Mouse (Mus musculus): ENCODE results near the gene Pnpla8. TPM values are rescaled to one million over a fixed set of nuclear protein-coding genes. Genes with fewer than 3 reads are reported as not detected.

Gene Pnpla8
- polyA plus RNA-seq, 1 experiment from 2014 or later = 63.5 TPM

- H3K9ac ChIP-seq = no peak overlapping the region
- no peaks in the 10 kb centered on the region for H3K9me3 ChIP-seq
- no peak overlapping the region for H3K4me3 ChIP-seq
- no peak overlapping the region for H3K27ac ChIP-seq
- H3K36me3 ChIP-seq = no peaks in the 10 kb centered on the region
- H3K4me1 ChIP-seq = no peaks in the 10 kb centered on the region
- peaks cover 8% of the 10 kb centered on the region; the same call in 1 of the 2 replicates for H3K27me3 ChIP-seq
- ATAC-seq (ENCODE audit: insufficient number of reproducible peaks, insufficient read depth, low FRiP score, low TSS enrichment, low read depth) = no peak
- 70% methylated on average over 3 of the region's 3 CpGs for WGBS
- H3K4me2 ChIP-seq = no peak overlapping the region
Measured at GRCm38 (mm10) chr12:44224650-44225049, 3.5 kb downstream of the Pnpla8 start.

GRCm38 (mm10) chr12:44241090-44241489, 19.9 kb downstream of the Pnpla8 start:
- WGBS = 75% methylated on average over 7 of the region's 7 CpGs
- Histone ChIP-seq H3K4me2 (no peak overlapping the region), H3K9ac (no peak overlapping the region), H3K27ac (no peak overlapping the region), H3K9me3 (no peaks in the 10 kb centered on the region), H3K36me3 (no peaks in the 10 kb centered on the region), H3K4me1 (no peaks in the 10 kb centered on the region), H3K27me3 (no peaks in the 10 kb centered on the region), H3K4me3 (no peak overlapping the region)
- no peak for ATAC-seq (ENCODE audit: insufficient number of reproducible peaks, insufficient read depth, low FRiP score, low TSS enrichment, low read depth)

GRCm38 (mm10) chr12:44242407-44242806, 21.2 kb downstream of the Pnpla8 start:
- Histone ChIP-seq H3K9ac (no peak overlapping the region), H3K9me3 (no peaks in the 10 kb centered on the region), H3K36me3 (no peaks in the 10 kb centered on the region), H3K4me1 (no peaks in the 10 kb centered on the region), H3K27ac (no peak overlapping the region), H3K4me3 (no peak overlapping the region), H3K27me3 (no peaks in the 10 kb centered on the region), H3K4me2 (no peak overlapping the region)
- WGBS = 88% methylated on average over 4 of the region's 4 CpGs
- no peak for ATAC-seq (ENCODE audit: insufficient number of reproducible peaks, insufficient read depth, low FRiP score, low TSS enrichment, low read depth)

- no peak overlapping the region for H3K27ac ChIP-seq
- H3K4me3 ChIP-seq = no peak overlapping the region
- no peak overlapping the region for H3K4me2 ChIP-seq
- no peaks in the 10 kb centered on the region for H3K4me1 ChIP-seq
- ATAC-seq (ENCODE audit: insufficient number of reproducible peaks, insufficient read depth, low FRiP score, low TSS enrichment, low read depth) = no peak
- H3K9me3 ChIP-seq = no peaks in the 10 kb centered on the region
- WGBS = 93% methylated on average over 3 of the region's 3 CpGs
- no peaks in the 10 kb centered on the region for H3K36me3 ChIP-seq
- H3K27me3 ChIP-seq = no peaks in the 10 kb centered on the region
- H3K9ac ChIP-seq = no peak overlapping the region
Measured at GRCm38 (mm10) chr12:44245739-44246138, 24.6 kb downstream of the Pnpla8 start.

- Histone ChIP-seq H3K36me3 (no peaks in the 10 kb centered on the region), H3K9ac (no peak overlapping the region), H3K4me1 (no peaks in the 10 kb centered on the region), H3K27ac (no peak overlapping the region), H3K27me3 (no peaks in the 10 kb centered on the region), H3K9me3 (no peaks in the 10 kb centered on the region), H3K4me3 (no peak overlapping the region), H3K4me2 (no peak overlapping the region)
- 83% methylated on average over 9 of the region's 9 CpGs for WGBS
- ATAC-seq (ENCODE audit: insufficient number of reproducible peaks, insufficient read depth, low FRiP score, low TSS enrichment, low read depth) = no peak
Measured at GRCm38 (mm10) chr12:44248309-44248977, 27.3 kb downstream of the Pnpla8 start.

- Histone ChIP-seq H3K4me2 (no peak overlapping the region), H3K4me3 (no peak overlapping the region), H3K27ac (no peak overlapping the region), H3K9me3 (no peaks in the 10 kb centered on the region), H3K27me3 (no peaks in the 10 kb centered on the region), H3K4me1 (no peaks in the 10 kb centered on the region), H3K9ac (no peak overlapping the region), H3K36me3 (no peaks in the 10 kb centered on the region)
- ATAC-seq (ENCODE audit: insufficient number of reproducible peaks, insufficient read depth, low FRiP score, low TSS enrichment, low read depth) = no peak
Measured at GRCm38 (mm10) chr12:44262612-44263011, 41.4 kb downstream of the Pnpla8 start.

GRCm38 (mm10) chr12:44265651-44266050, 44.5 kb downstream of the Pnpla8 start:
- Histone ChIP-seq H3K4me1 (peaks cover 9% of the 10 kb centered on the region; the same call in 1 of the 2 replicates), H3K27me3 (no peaks in the 10 kb centered on the region), H3K4me3 (no peak overlapping the region), H3K36me3 (no peaks in the 10 kb centered on the region), H3K9me3 (no peaks in the 10 kb centered on the region), H3K9ac (no peak overlapping the region), H3K27ac (no peak overlapping the region), H3K4me2 (no peak overlapping the region)
- 81% methylated on average over 3 of the region's 3 CpGs for WGBS
- ATAC-seq (ENCODE audit: insufficient number of reproducible peaks, insufficient read depth, low FRiP score, low TSS enrichment, low read depth) = no peak

- Histone ChIP-seq H3K9ac (no peak overlapping the region), H3K9me3 (no peaks in the 10 kb centered on the region), H3K4me2 (no peak overlapping the region), H3K27ac (no peak overlapping the region), H3K36me3 (no peaks in the 10 kb centered on the region), H3K27me3 (no peaks in the 10 kb centered on the region), H3K4me3 (no peak overlapping the region), H3K4me1 (peaks cover 9% of the 10 kb centered on the region; the same call in 1 of the 2 replicates)
- no peak for ATAC-seq (ENCODE audit: insufficient number of reproducible peaks, insufficient read depth, low FRiP score, low TSS enrichment, low read depth)
- 92% methylated on average over 2 of the region's 2 CpGs for WGBS
Measured at GRCm38 (mm10) chr12:44267196-44267595, 46.0 kb downstream of the Pnpla8 start.

- Histone ChIP-seq H3K4me1 (peaks cover 9% of the 10 kb centered on the region; the same call in 1 of the 2 replicates), H3K27ac (peak overlapping the region; percentile 97), H3K4me3 (peak overlapping the region; percentile 80), H3K9ac (peak overlapping the region; percentile 91), H3K9me3 (no peaks in the 10 kb centered on the region), H3K36me3 (no peaks in the 10 kb centered on the region), H3K27me3 (no peaks in the 10 kb centered on the region), H3K4me2 (peak overlapping the region; percentile 66)
- peak; percentile 99 for ATAC-seq (ENCODE audit: insufficient number of reproducible peaks, insufficient read depth, low FRiP score, low TSS enrichment, low read depth)
- WGBS = under 1% methylated on average over 38 of the region's 38 CpGs
Measured at GRCm38 (mm10) chr12:44268728-44269302, 47.6 kb downstream of the Pnpla8 start.

GRCm38 (mm10) chr12:44269311-44269831, 48.2 kb downstream of the Pnpla8 start:
- ATAC-seq (ENCODE audit: insufficient number of reproducible peaks, insufficient read depth, low FRiP score, low TSS enrichment, low read depth) = peak; percentile 94
- no peaks in the 10 kb centered on the region for H3K36me3 ChIP-seq
- peak overlapping the region; percentile 91 for H3K9ac ChIP-seq
- no peaks in the 10 kb centered on the region for H3K9me3 ChIP-seq
- peak overlapping the region; percentile 97 for H3K27ac ChIP-seq
- peak overlapping the region; percentile 66 for H3K4me2 ChIP-seq
- peak overlapping the region; percentile 80 for H3K4me3 ChIP-seq
- WGBS = under 1% methylated on average over 46 of the region's 46 CpGs
- H3K27me3 ChIP-seq = no peaks in the 10 kb centered on the region
- H3K4me1 ChIP-seq = peaks cover 9% of the 10 kb centered on the region; the same call in 1 of the 2 replicates

GRCm38 (mm10) chr12:44274125-44274835, 53.1 kb downstream of the Pnpla8 start:
- ATAC-seq (ENCODE audit: insufficient number of reproducible peaks, insufficient read depth, low FRiP score, low TSS enrichment, low read depth) = no peak
- Histone ChIP-seq H3K27ac (no peak overlapping the region), H3K4me3 (no peak overlapping the region), H3K9me3 (no peaks in the 10 kb centered on the region), H3K4me2 (no peak overlapping the region), H3K36me3 (no peaks in the 10 kb centered on the region), H3K4me1 (peaks cover 3% of the 10 kb centered on the region; the same call in 1 of the 2 replicates), H3K9ac (no peak overlapping the region), H3K27me3 (no peaks in the 10 kb centered on the region)
- WGBS = 91% methylated on average over 6 of the region's 6 CpGs

Data from embryonic facial prominence, embryonic 13.5 days (tissue).